Mouse (Mus musculus): ENCODE data around the gene Pak4. TPM values are rescaled to one million over a fixed set of nuclear protein-coding genes. Genes with fewer than 3 reads are reported as not detected.

Gene Pak4
- polyA plus RNA-seq, 1 experiment from 2014 or later = 50.2 TPM

DNA sequence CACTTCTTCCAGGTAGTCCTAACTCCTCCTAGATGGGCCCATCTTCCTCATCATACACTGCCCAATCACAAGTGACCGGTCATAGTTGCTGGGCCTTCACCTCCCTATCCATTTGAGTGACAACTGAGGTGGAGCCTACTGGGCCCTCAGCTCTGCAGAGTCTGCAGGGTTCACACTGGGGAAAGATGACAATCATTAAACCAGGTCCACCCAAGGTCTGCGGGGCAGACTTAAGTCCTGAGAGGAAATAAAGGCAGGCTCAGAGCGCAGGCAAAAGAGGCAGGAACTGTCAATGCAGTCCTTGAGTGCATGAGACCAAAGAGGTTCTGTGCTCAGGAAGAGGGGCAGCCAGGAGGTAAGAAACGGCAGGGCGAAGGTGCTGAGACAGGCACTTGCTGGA, 25.3 kb downstream of the Pak4 start:
- no peak for ATAC-seq (ENCODE audit: insufficient read depth, low FRiP score, low read depth)
- H3K9ac ChIP-seq = no peak overlapping the region
- no peaks in the 10 kb centered on the region for H3K9me3 ChIP-seq
- H3K4me3 ChIP-seq (replicated peaks) = no peak overlapping the region
- H3K27ac ChIP-seq = peak overlapping the region; percentile 95
- no peaks in the 10 kb centered on the region for H3K27me3 ChIP-seq (replicated peaks)
- peaks cover 70% of the 10 kb centered on the region for H3K4me1 ChIP-seq
- 74% methylated on average over 5 of the region's 5 CpGs for WGBS
- peaks cover 4% of the 10 kb centered on the region for H3K36me3 ChIP-seq
- H3K4me2 ChIP-seq = no peak overlapping the region

DNA sequence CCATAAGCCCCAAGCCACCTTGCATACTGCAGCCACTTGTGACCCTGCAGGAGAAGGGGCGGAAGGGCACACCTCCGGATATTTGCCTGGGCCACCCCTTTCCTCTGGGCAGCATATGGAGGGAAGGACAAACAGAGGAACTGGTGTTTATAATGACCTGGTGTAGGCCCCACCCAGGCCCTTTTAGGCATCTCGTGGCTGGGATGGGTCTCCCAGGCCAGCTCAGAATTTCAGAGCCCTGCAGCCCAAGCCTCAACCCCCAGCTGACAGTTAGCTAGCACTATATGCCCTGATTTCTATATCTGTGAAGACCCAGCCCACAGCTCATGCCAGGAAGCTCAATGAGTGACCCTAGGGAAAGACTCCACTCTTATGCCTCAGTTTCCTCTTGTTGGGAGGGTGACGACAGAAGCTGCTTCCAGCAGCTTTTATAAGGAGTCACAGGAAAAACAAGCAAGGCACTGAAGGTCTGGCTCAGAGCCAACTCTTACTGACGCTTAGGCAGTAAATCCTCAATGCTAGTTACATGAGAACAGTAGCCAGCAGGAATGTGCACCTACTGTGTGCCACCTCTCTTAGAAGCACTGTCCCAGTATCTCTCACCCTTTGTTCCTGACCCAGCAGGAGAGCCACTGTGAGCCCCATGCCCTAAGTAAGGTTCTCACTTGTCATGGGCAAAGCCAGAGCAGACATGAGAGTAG, 26.9 kb downstream of the Pak4 start:
- Histone ChIP-seq H3K4me1 (peaks cover 55% of the 10 kb centered on the region), H3K4me2 (peak overlapping the region; percentile 43), H3K9me3 (no peaks in the 10 kb centered on the region), H3K27ac (peak overlapping the region; percentile 95), H3K27me3 (replicated peaks) (no peaks in the 10 kb centered on the region), H3K36me3 (peaks cover 16% of the 10 kb centered on the region), H3K4me3 (replicated peaks) (no peak overlapping the region), H3K9ac (no peak overlapping the region)
- 37% methylated on average over 5 of the region's 5 CpGs for WGBS
- ATAC-seq (ENCODE audit: insufficient read depth, low FRiP score, low read depth) = peak; percentile 6; the same call in 1 of the 2 replicates

DNA sequence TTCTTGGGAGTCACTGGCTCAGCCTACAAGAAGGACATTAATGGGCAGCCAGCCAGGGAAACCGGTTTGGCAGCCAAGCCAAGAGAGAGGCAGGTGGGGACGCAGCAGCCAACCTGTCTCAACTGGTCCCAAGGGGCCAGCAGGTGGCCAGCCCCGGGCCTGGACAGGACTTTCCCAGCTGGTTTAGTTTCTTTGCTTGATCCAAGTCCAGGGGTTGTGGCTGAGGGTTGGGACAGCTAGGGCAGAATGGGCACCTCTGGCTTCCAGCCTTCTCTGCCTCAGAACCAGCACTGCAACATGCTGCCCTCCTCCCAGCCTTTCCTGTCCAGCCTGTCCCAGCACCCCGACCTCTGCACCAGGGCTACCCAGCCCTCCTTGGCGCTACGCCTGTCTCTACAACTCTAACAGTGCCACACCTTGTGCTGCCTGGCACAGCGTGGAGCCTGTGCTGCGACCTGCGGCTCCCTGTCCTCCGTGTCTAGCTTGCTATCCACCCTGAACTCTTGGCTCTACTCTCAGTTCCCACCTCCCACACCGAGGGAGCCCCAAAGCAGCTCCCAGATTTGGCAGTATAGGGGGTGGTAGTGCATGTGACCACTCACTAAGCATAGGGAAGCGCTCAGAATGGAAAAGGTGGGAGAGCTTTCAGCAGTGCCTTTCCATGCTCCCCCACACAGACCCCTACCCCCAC, 27.5 kb downstream of the Pak4 start:
- WGBS = 52% methylated on average over 12 of the region's 12 CpGs
- H3K27ac ChIP-seq = peak overlapping the region; percentile 95

DNA sequence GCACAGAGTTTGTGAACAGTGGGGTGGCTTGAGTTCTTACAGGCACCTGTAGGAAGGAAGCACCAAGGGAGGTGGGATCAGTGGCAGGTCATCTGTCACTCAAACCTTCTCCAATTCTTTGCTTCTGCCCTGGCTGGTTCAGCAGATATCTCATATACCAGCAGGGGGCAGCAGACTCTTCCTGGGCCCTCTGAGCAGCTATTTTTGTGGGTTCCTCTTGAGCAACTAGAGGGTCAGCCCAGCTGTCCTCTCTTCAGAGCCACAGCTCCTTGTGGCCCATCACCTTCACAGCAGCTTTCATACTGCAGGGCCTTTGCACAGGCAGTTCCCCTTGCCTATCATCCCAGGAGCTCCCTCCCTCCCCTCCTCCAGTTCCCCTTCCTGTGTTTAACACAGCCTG, 29.7 kb downstream of the Pak4 start:
- no peak overlapping the region for H3K4me2 ChIP-seq
- no peaks in the 10 kb centered on the region for H3K9me3 ChIP-seq
- H3K27me3 ChIP-seq (replicated peaks) = no peaks in the 10 kb centered on the region
- H3K27ac ChIP-seq = peak overlapping the region; percentile 7; the same call in 1 of the 2 replicates
- H3K4me3 ChIP-seq (replicated peaks) = no peak overlapping the region
- no peak overlapping the region for H3K9ac ChIP-seq
- H3K4me1 ChIP-seq = peaks cover 36% of the 10 kb centered on the region
- no peak for ATAC-seq (ENCODE audit: insufficient read depth, low FRiP score, low read depth)
- H3K36me3 ChIP-seq = peaks cover 33% of the 10 kb centered on the region

More for the DNA sequence above, 27.5 kb downstream of the Pak4 start:
- H3K36me3 ChIP-seq = peaks cover 19% of the 10 kb centered on the region
- peak overlapping the region; percentile 43 for H3K4me2 ChIP-seq
- H3K4me3 ChIP-seq (replicated peaks) = no peak overlapping the region
- peaks cover 51% of the 10 kb centered on the region for H3K4me1 ChIP-seq
- no peak overlapping the region for H3K9ac ChIP-seq
- H3K9me3 ChIP-seq = no peaks in the 10 kb centered on the region
- no peaks in the 10 kb centered on the region for H3K27me3 ChIP-seq (replicated peaks)
- ATAC-seq (ENCODE audit: insufficient read depth, low FRiP score, low read depth) = peak; percentile 84

DNA sequence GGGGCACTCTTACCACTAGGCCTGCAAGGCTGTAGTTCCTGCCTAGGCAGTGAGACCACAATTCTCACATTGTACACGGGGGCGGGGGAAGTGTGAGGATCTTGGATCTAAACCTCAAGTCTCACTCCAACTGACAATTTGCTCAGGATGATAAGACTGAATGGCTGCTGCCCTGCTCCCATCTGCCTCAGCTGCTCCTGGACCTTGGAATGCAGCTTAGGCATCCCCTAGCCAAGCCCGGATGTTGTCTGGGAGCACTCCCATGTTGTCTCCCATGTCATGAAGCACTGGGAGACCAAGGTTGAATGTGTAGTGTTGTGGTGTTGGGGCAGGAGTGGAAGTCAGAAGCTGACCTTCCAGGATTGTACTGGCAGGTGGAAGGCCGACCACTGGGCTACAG, 30.4 kb downstream of the Pak4 start:
- WGBS = 82% methylated on average over 4 of the region's 4 CpGs
- no peak overlapping the region for H3K27ac ChIP-seq
- no peak overlapping the region for H3K4me3 ChIP-seq (replicated peaks)
- H3K4me1 ChIP-seq = peaks cover 31% of the 10 kb centered on the region
- no peaks in the 10 kb centered on the region for H3K9me3 ChIP-seq
- H3K27me3 ChIP-seq (replicated peaks) = no peaks in the 10 kb centered on the region
- peaks cover 37% of the 10 kb centered on the region for H3K36me3 ChIP-seq
- no peak for ATAC-seq (ENCODE audit: insufficient read depth, low FRiP score, low read depth)
- no peak overlapping the region for H3K9ac ChIP-seq
- no peak overlapping the region for H3K4me2 ChIP-seq

DNA sequence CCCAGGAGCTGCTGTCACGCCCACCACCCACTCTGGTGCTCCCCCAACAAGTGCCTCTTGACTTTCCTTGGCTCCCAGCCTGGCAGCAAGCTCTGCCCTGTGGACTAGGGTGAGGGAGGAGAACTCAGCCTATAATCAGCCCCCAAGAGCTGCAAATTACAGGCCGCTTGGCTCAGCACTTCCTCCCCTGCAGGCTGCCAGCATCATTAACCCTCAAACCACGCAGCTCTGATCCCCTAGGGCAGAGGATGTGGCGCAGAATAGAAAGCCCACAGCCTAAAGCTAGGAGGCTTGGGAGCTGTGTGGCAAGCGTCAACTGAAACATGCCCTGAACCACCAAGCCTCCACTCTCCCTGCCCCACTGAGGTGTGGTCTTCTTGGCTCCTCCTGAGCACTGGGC, 32.6 kb downstream of the Pak4 start:
- Histone ChIP-seq H3K9ac (no peak overlapping the region), H3K27ac (no peak overlapping the region), H3K4me3 (replicated peaks) (no peak overlapping the region), H3K9me3 (no peaks in the 10 kb centered on the region), H3K4me1 (peaks cover 10% of the 10 kb centered on the region), H3K27me3 (replicated peaks) (no peaks in the 10 kb centered on the region), H3K36me3 (peaks cover 49% of the 10 kb centered on the region), H3K4me2 (no peak overlapping the region)
- WGBS = 78% methylated on average over 5 of the region's 5 CpGs
- no peak for ATAC-seq (ENCODE audit: insufficient read depth, low FRiP score, low read depth)

DNA sequence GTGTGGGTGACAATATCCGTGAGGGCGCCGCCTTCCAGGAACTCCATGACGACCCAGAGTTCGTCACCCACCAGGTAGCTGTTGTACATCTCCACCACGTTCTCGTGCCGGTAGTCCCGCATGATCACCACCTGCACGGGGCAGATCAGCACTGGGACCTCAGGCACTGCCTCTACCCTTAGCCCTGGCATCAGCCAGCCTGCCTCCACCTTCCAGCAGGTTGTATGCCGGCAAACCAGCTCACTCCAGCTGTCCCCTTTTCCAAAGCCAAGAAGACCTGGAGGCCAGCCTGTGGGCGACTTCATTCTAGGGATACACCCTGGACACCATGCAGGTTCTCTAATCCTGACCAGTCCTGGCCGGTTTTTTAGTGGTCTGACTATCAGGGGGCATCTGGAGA, 35.0 kb downstream of the Pak4 start:
- WGBS = 92% methylated on average over 13 of the region's 13 CpGs
- Histone ChIP-seq H3K9me3 (no peaks in the 10 kb centered on the region), H3K9ac (no peak overlapping the region), H3K27ac (no peak overlapping the region), H3K4me2 (no peak overlapping the region), H3K4me1 (0 out of 2 replicates have a peak, but pooled peaks cover 15% of the 10 kb centered on the region), H3K27me3 (replicated peaks) (no peaks in the 10 kb centered on the region), H3K36me3 (peaks cover 65% of the 10 kb centered on the region), H3K4me3 (replicated peaks) (no peak overlapping the region)
- no peak for ATAC-seq (ENCODE audit: insufficient read depth, low FRiP score, low read depth)

DNA sequence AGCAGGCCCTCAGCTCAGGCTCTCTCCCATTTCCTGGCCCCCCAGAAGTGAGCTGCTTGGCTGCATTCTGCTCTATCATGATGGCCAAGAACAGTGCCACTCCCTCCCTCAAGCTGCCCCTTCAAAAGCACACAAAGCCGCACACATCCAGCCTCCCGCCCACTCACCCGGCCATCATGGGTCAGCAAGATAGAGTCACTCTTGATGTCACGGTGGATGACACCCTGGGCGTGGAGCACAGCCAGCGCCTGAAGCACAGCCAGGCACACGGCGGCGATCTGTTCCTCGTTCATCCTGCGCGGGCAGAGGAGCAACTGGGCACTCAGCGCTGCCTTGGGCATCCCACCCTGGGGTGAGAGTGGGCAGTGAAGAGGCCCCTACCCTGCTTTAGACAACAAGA, 35.6 kb downstream of the Pak4 start:
- H3K4me2 ChIP-seq = no peak overlapping the region
- WGBS = 93% methylated on average over 13 of the region's 13 CpGs
- no peak overlapping the region for H3K27ac ChIP-seq
- 0 out of 2 replicates have a peak, but pooled peaks cover 15% of the 10 kb centered on the region for H3K4me1 ChIP-seq
- H3K4me3 ChIP-seq (replicated peaks) = no peak overlapping the region
- no peak for ATAC-seq (ENCODE audit: insufficient read depth, low FRiP score, low read depth)
- no peak overlapping the region for H3K9ac ChIP-seq
- no peaks in the 10 kb centered on the region for H3K27me3 ChIP-seq (replicated peaks)
- peaks cover 60% of the 10 kb centered on the region for H3K36me3 ChIP-seq
- H3K9me3 ChIP-seq = no peaks in the 10 kb centered on the region

DNA sequence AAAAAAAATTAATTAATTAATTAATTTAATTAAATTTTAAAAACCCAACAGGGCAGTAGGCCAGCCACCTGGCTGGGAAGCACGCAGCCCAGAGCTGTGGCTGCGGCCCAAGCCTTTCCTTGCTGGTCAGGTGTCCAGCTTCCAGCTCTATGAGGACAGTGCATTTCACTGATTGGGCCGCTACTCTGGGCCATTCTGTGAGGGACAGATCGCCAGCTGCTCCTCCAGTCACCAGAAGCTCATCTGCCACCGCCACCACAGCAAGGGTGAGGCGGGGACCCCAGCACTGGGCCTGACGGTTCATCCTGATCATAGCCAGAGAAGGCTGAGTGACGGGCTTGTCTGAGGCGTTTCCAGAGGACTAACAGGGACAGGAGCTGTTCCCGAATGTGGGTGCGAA, 36.0 kb downstream of the Pak4 start:
- H3K4me2 ChIP-seq = no peak overlapping the region
- ATAC-seq (ENCODE audit: insufficient read depth, low FRiP score, low read depth) = no peak
- H3K27me3 ChIP-seq (replicated peaks) = no peaks in the 10 kb centered on the region
- H3K9ac ChIP-seq = no peak overlapping the region
- no peaks in the 10 kb centered on the region for H3K9me3 ChIP-seq
- H3K27ac ChIP-seq = no peak overlapping the region
- 0 out of 2 replicates have a peak, but pooled peaks cover 15% of the 10 kb centered on the region for H3K4me1 ChIP-seq
- H3K36me3 ChIP-seq = peaks cover 56% of the 10 kb centered on the region
- H3K4me3 ChIP-seq (replicated peaks) = no peak overlapping the region
- WGBS = 90% methylated on average over 11 of the region's 11 CpGs

DNA sequence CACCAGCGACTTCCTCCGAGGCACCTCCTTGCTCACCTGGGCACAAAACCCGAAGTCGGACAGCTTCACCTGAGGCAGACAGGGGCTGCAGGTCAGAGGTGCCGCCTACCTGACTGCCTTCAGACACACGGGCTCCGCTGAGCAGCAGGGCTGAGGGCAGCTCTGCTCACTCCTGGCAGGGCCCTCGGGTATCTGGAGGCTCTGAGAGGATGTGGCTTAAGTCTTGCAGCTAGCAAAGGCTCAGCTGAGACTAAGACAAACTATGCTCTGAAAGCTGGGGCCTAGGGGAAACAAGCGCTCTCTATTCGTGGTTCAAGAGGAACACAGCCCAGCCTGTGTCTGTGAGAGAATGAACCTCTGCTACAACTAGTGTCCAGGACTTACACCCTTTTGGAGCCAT, 37.1 kb downstream of the Pak4 start:
- peaks cover 51% of the 10 kb centered on the region for H3K36me3 ChIP-seq
- no peak overlapping the region for H3K4me2 ChIP-seq
- no peak overlapping the region for H3K9ac ChIP-seq
- no peak overlapping the region for H3K27ac ChIP-seq
- no peaks in the 10 kb centered on the region for H3K27me3 ChIP-seq (replicated peaks)
- 89% methylated on average over 10 of the region's 10 CpGs for WGBS
- no peaks in the 10 kb centered on the region for H3K9me3 ChIP-seq
- 0 out of 2 replicates have a peak, but pooled peaks cover 24% of the 10 kb centered on the region for H3K4me1 ChIP-seq
- ATAC-seq (ENCODE audit: insufficient read depth, low FRiP score, low read depth) = no peak
- no peak overlapping the region for H3K4me3 ChIP-seq (replicated peaks)

DNA sequence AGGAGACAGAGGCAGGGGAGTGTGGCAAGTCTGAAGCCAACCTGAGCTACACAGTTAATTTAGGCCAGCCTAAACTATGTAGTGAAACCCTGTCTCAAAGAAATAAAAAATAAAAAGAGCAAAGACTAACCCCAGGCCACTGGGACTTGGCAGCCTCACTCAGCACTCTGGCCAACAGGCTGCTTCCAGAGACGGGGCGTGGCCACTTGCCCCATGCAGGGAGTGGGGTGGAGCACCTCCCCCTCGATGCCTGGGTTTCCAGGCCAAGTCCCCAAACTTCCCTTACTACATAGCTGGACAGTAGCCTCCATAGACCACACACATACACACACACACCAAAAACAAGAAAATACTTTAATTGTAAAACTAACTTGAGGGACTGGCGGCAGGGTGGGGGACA, 39.5 kb downstream of the Pak4 start:
- Histone ChIP-seq H3K36me3 (peaks cover 37% of the 10 kb centered on the region; the same call in 1 of the 2 replicates), H3K27ac (no peak overlapping the region), H3K9ac (no peak overlapping the region), H3K27me3 (replicated peaks) (no peaks in the 10 kb centered on the region), H3K4me3 (replicated peaks) (no peak overlapping the region), H3K4me1 (0 out of 2 replicates have a peak, but pooled peaks cover 26% of the 10 kb centered on the region), H3K4me2 (no peak overlapping the region), H3K9me3 (no peaks in the 10 kb centered on the region)
- 40% methylated on average over 4 of the region's 4 CpGs for WGBS
- peak; percentile 47; the same call in 1 of the 2 replicates for ATAC-seq (ENCODE audit: insufficient read depth, low FRiP score, low read depth)

DNA sequence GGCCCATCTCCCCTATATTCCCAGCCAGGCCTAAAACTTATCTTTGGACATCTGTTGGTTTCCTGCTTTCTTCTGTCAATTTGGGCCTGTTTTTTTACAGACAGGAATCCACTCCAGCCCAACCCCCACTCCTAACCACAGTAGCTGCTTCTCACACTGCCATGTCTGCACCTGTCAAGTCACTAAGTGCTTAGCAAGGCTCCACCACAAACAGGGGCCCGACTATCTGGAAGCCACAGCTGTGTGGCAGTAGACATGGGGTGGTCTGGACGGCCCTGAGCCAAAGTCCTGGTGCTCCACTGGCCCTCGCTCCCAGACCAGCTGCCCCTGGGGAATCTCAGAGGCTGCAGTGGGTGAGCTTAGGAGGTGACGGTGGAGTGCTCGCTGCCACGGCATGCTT, 40.3 kb downstream of the Pak4 start:
- peak overlapping the region; percentile 26; the same call in 1 of the 2 replicates for H3K27ac ChIP-seq
- no peak overlapping the region for H3K4me3 ChIP-seq (replicated peaks)
- 63% methylated on average over 6 of the region's 6 CpGs for WGBS

More for the DNA sequence above, 40.3 kb downstream of the Pak4 start:
- H3K27me3 ChIP-seq (replicated peaks) = no peaks in the 10 kb centered on the region
- no peak overlapping the region for H3K9ac ChIP-seq
- no peak for ATAC-seq (ENCODE audit: insufficient read depth, low FRiP score, low read depth)
- no peak overlapping the region for H3K4me2 ChIP-seq
- H3K9me3 ChIP-seq = no peaks in the 10 kb centered on the region
- 0 out of 2 replicates have a peak, but pooled peaks cover 26% of the 10 kb centered on the region for H3K4me1 ChIP-seq
- H3K36me3 ChIP-seq = peaks cover 31% of the 10 kb centered on the region; the same call in 1 of the 2 replicates

Measured in stomach, embryonic 15.5 days (tissue).